Comparison of ENCODE assay signal across 14 mouse cellular contexts in the genomic region with DNA sequence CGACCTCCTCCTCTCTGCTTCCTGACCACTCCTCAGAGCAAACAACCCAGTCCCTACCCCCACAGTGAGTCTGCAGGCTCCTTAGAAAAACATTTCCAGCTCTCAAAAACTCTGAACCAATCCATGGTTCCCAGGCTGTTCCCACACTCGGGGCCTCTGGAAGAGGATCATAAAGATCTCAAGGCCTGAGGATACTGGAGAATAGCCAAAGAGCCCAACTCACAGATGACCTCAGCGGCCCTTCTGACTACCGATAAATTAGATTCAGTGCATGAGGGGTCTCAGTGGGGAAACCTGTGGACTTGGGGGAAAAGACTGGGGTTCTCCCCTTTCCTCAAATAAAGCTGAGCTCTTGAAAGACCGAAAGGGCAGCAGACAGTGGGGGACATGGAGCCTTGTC.
DNase-seq lines count a peak whose midpoint lies in the region; ATAC-seq and TF ChIP-seq lines count a peak whose summit lies in the region.
"Had no signal": no experiment of that assay in that cellular context is flagged by ENCODE, and none has a peak within 500 bp of the region (broad histone marks: within the 10 kb centered on the region; RNA-seq: fewer than 3 reads in every experiment).

No protein-coding gene starts in this region.

- no peak overlapping the region for H3K27ac ChIP-seq in embryonic facial prominence, embryonic 14.5 days (replicated peaks; ENCODE audit: low read depth, low read length)
- no peak overlapping the region for H3K27ac ChIP-seq in embryonic facial prominence, embryonic 10.5 days (replicated peaks)
- H3K27ac ChIP-seq in heart, embryonic 15.5 days: peak overlapping the region; percentile 78; the same call in 1 of the 2 replicates
- no peak overlapping the region for H3K27ac ChIP-seq in left cerebral cortex, adult 2 months
- H3K27ac ChIP-seq: hindbrain, embryonic 10.5 days; liver, embryonic 13.5 days had no signal

- H3K4me3 ChIP-seq in embryonic facial prominence, embryonic 14.5 days (ENCODE audit: low read depth, low read length): no peak overlapping the region
- no peak overlapping the region for H3K4me3 ChIP-seq in embryonic facial prominence, embryonic 10.5 days
- no peak overlapping the region for H3K4me3 ChIP-seq in heart, embryonic 15.5 days
- no peak overlapping the region for H3K4me3 ChIP-seq in left cerebral cortex, adult 2 months
- H3K4me3 ChIP-seq: hindbrain, embryonic 10.5 days; liver, embryonic 13.5 days had no signal

- DNase-seq in embryonic facial prominence, embryonic 14.5 days (ENCODE audit: low spot score): peak; percentile 23
- no peak for DNase-seq in embryonic facial prominence, embryonic 10.5 days (ENCODE audit: low spot score)
- DNase-seq in heart, adult 18-20 months: no peak
- DNase-seq in kidney, postnatal 4 days: peak; percentile 17 to 31
- DNase-seq in kidney, adult 18-20 months: no peak
- DNase-seq in adrenal gland, postnatal 25 days: peak; percentile 6
- no peak for DNase-seq in left cerebral cortex, adult 2 months (ENCODE audit: extremely low spot score in 1 of 2, low spot score in 2 of 2)
- DNase-seq: layer of hippocampus, postnatal 36 days; liver, embryonic 13.5 days; thymus, postnatal 4 days had no signal

- no peak overlapping the region for H3K9ac ChIP-seq in embryonic facial prominence, embryonic 14.5 days (ENCODE audit: low read depth, low read length)
- no peak overlapping the region for H3K9ac ChIP-seq in heart, embryonic 15.5 days
- H3K9ac ChIP-seq: liver, embryonic 13.5 days had no signal

- no peak for ATAC-seq in embryonic facial prominence, embryonic 14.5 days (ENCODE audit: low read depth)
- ATAC-seq in heart, embryonic 15.5 days (replicated peaks; ENCODE audit: insufficient number of reproducible peaks, insufficient read depth, low FRiP score, low read depth): no peak
- ATAC-seq: forebrain, embryonic 14.5 days; Patski had no signal

- intact Hi-C loops in left cerebral cortex, adult 2 months (cut with DNase I): no loop called here

- no peaks in the 10 kb centered on the region for H3K27me3 ChIP-seq in embryonic facial prominence, embryonic 14.5 days (replicated peaks; ENCODE audit: control insufficient read depth, insufficient read depth, low read length)
- H3K27me3 ChIP-seq in embryonic facial prominence, embryonic 10.5 days (replicated peaks; ENCODE audit: low read depth, poor library complexity, severe bottlenecking): 0 out of 2 replicates have a peak, but pooled peaks cover 5% of the 10 kb centered on the region
- no peaks in the 10 kb centered on the region for H3K27me3 ChIP-seq in heart, embryonic 15.5 days

- H3K36me3 ChIP-seq in embryonic facial prominence, embryonic 14.5 days (ENCODE audit: control insufficient read depth, insufficient read depth, low read length): no peaks in the 10 kb centered on the region
- no peaks in the 10 kb centered on the region for H3K36me3 ChIP-seq in embryonic facial prominence, embryonic 10.5 days (replicated peaks)
- no peaks in the 10 kb centered on the region for H3K36me3 ChIP-seq in heart, embryonic 15.5 days
- H3K36me3 ChIP-seq: hindbrain, embryonic 10.5 days; liver, embryonic 13.5 days had no signal

- WGBS in embryonic facial prominence, embryonic 14.5 days: 48% methylated on average over 5 of the region's 5 CpGs
- 65% methylated on average over 5 of the region's 5 CpGs for WGBS in embryonic facial prominence, embryonic 10.5 days
- 58% methylated on average over 5 of the region's 5 CpGs for WGBS in heart, embryonic 15.5 days

- H3K4me1 ChIP-seq in embryonic facial prominence, embryonic 14.5 days (ENCODE audit: control insufficient read depth, insufficient read depth, low read length): peaks cover 19% of the 10 kb centered on the region; the same call in 1 of the 2 replicates
- peaks cover 46% of the 10 kb centered on the region for H3K4me1 ChIP-seq in embryonic facial prominence, embryonic 10.5 days
- H3K4me1 ChIP-seq in heart, embryonic 15.5 days (replicated peaks): peaks cover 49% of the 10 kb centered on the region

- no peak for TF ChIP-seq CTCF in left cerebral cortex, adult 2 months (IDR thresholded peaks at IDR 0.05)

- no peaks in the 10 kb centered on the region for H3K9me3 ChIP-seq in embryonic facial prominence, embryonic 14.5 days (ENCODE audit: control insufficient read depth, low read length)
- H3K9me3 ChIP-seq in embryonic facial prominence, embryonic 10.5 days: no peaks in the 10 kb centered on the region
- no peaks in the 10 kb centered on the region for H3K9me3 ChIP-seq in heart, embryonic 15.5 days (replicated peaks)
- H3K9me3 ChIP-seq: hindbrain, embryonic 10.5 days; liver, embryonic 13.5 days had no signal

- H3K4me2 ChIP-seq in embryonic facial prominence, embryonic 14.5 days (ENCODE audit: low read depth, low read length): no peak overlapping the region
- no peak overlapping the region for H3K4me2 ChIP-seq in heart, embryonic 15.5 days
- H3K4me2 ChIP-seq: liver, embryonic 13.5 days had no signal

Comparison
In these comparisons a context has a peak if more than half of its experiments do, and no peak if none do; other contexts are left out.
1. DNase-seq: peak in embryonic facial prominence, embryonic 14.5 days (single experiment), kidney, postnatal 4 days (2 of 2) and adrenal gland, postnatal 25 days (single experiment); none in embryonic facial prominence, embryonic 10.5 days (single experiment), heart, adult 18-20 months (0 of 2), kidney, adult 18-20 months (single experiment) and left cerebral cortex, adult 2 months (0 of 2).